Mouse (Mus musculus) intestine, postnatal 0 days (tissue): ENCODE data around the gene Sfrp5. TPM values are rescaled to one million over a fixed set of nuclear protein-coding genes. Genes with fewer than 3 reads are reported as not detected.
A peak's percentile ranks its signal among the peaks of the same experiment; 100 is the strongest.

Experiments
- ATAC-seq: fragments of 200-750 bp; cut with Nextera tagmentation; 2 replicates; pipeline ENCODE4 v1.8.0; 2017; ENCODE audit warnings: mild to moderate bottlenecking, moderate TSS enrichment, moderate library complexity
- H3K27ac ChIP-seq: fragments of 300-500 bp; sonication (generic); 2 replicates; pipeline ENCODE4 v1.5.1; 2014; ENCODE audit warnings: mild to moderate bottlenecking, low read depth, low read length, moderate library complexity
- H3K27me3 ChIP-seq: fragments of 300-500 bp; sonication (generic); replicated peaks from 2 replicates; pipeline ENCODE4 v1.6.1; 2014; ENCODE audit warnings: low read length, mixed read lengths; ENCODE audit not compliant: control insufficient read depth, insufficient read depth
- H3K36me3 ChIP-seq: fragments of 300-500 bp; sonication (generic); 2 replicates; pipeline ENCODE4 v1.6.1; 2014; ENCODE audit warnings: mild to moderate bottlenecking, moderate library complexity; ENCODE audit not compliant: control insufficient read depth, insufficient read depth
- H3K4me1 ChIP-seq: fragments of 300-500 bp; sonication (generic); replicated peaks from 2 replicates; pipeline ENCODE4 v1.6.1; 2014; ENCODE audit warnings: antibody characterized with exemption, low read length, mixed read lengths; ENCODE audit not compliant: control insufficient read depth, insufficient read depth
- H3K4me2 ChIP-seq: fragments of 300-500 bp; sonication (generic); replicated peaks from 2 replicates; pipeline ENCODE4 v1.6.1; 2014; ENCODE audit warnings: low read depth, mild to moderate bottlenecking, moderate library complexity
- H3K4me3 ChIP-seq: fragments of 300-500 bp; sonication (generic); 2 replicates; pipeline ENCODE4 v1.5.1; 2014; ENCODE audit warnings: low read depth, low read length
- H3K9ac ChIP-seq: fragments of 300-500 bp; sonication (generic); 2 replicates; pipeline ENCODE4 v1.6.1; 2014; ENCODE audit warnings: mild to moderate bottlenecking, low read depth, low read length
- H3K9me3 ChIP-seq: fragments of 300-500 bp; sonication (generic); 2 replicates; pipeline ENCODE4 v1.6.1; 2016; ENCODE audit warnings: mixed run types; ENCODE audit not compliant: control insufficient read depth
- CTCF ChIP-seq: sonication (generic); IDR thresholded peaks from 2 replicates; pipeline ENCODE4 v1.5.1; 2016; ENCODE audit warnings: low read depth, mild to moderate bottlenecking, control low read depth, antibody characterized with exemption, moderate library complexity
- WGBS: fragments of 180-500 bp; shearing (Covaris S2); extraction: QIAGEN DNeasy Blood & Tissue Kit; methylation state at CpG from one replicate; pipeline ENCODE4 v1.1.7; 2014; 5-methylcytosine and 5-hydroxymethylcytosine counted together
- polyA plus RNA-seq: library from polyadenylated mRNA; unstranded; fragments of >200 nt; fragmentation: Nextera tagmentation; extraction: Ambion mirVana; gene quantifications from 2 replicates; pipeline ENCODE4 v1.2.1, GENCODE M21; 2015

Sfrp5 gene
- polyA plus RNA-seq, 1 experiment from 2014 or later: 0.27 TPM

GRCm38 (mm10) chr19:42170025-42170969, 31.8 kb downstream of the Sfrp5 start:
- peak overlapping the region; percentile 85 for H3K4me2 ChIP-seq
- peak; percentile 34; the same call in 1 of the 2 replicates for TF ChIP-seq CTCF
- H3K36me3 ChIP-seq: 0 out of 2 replicates have a peak, but pooled peaks cover 5% of the 10 kb centered on the region
- H3K4me1 ChIP-seq: peaks cover 16% of the 10 kb centered on the region; the same call in 1 of the 2 replicates
- H3K27me3 ChIP-seq: 0 out of 2 replicates have a peak, but pooled peaks cover 2% of the 10 kb centered on the region
- peak overlapping the region; percentile 42 for H3K27ac ChIP-seq
- no peaks in the 10 kb centered on the region for H3K9me3 ChIP-seq
- peak overlapping the region; percentile 80 for H3K4me3 ChIP-seq
- peak; percentile 90 for ATAC-seq
- peak overlapping the region; percentile 79 for H3K9ac ChIP-seq
- WGBS: under 1% methylated on average over 51 of the region's 56 CpGs

GRCm38 (mm10) chr19:42169322-42169975, 32.6 kb downstream of the Sfrp5 start:
- Histone ChIP-seq H3K9me3 (no peaks in the 10 kb centered on the region), H3K4me3 (peak overlapping the region; percentile 80; the same call in 1 of the 2 replicates), H3K4me1 (peaks cover 16% of the 10 kb centered on the region; the same call in 1 of the 2 replicates), H3K36me3 (0 out of 2 replicates have a peak, but pooled peaks cover 2% of the 10 kb centered on the region), H3K4me2 (peak overlapping the region; percentile 85), H3K27ac (no peak overlapping the region; the same call in 1 of the 2 replicates), H3K27me3 (0 out of 2 replicates have a peak, but pooled peaks cover 2% of the 10 kb centered on the region), H3K9ac (no peak overlapping the region)
- TF ChIP-seq CTCF: no peak
- 29% methylated on average over 10 of the region's 10 CpGs for WGBS
- ATAC-seq: no peak

- WGBS: 71% methylated on average over 9 of the region's 9 CpGs
- H3K27me3 ChIP-seq: 0 out of 2 replicates have a peak, but pooled peaks cover 2% of the 10 kb centered on the region
Observed at GRCm38 (mm10) chr19:42167489-42167888, 34.6 kb downstream of the Sfrp5 start.

GRCm38 (mm10) chr19:42166766-42167165, 35.3 kb downstream of the Sfrp5 start:
- H3K36me3 ChIP-seq: no peaks in the 10 kb centered on the region
- no peaks in the 10 kb centered on the region for H3K9me3 ChIP-seq
- WGBS: 49% methylated on average over 3 of the region's 3 CpGs
- H3K9ac ChIP-seq: no peak overlapping the region
- H3K27me3 ChIP-seq: 0 out of 2 replicates have a peak, but pooled peaks cover 2% of the 10 kb centered on the region
- no peak overlapping the region for H3K4me2 ChIP-seq
- H3K4me1 ChIP-seq: peaks cover 15% of the 10 kb centered on the region; the same call in 1 of the 2 replicates
- no peak overlapping the region for H3K4me3 ChIP-seq
- ATAC-seq: no peak
- no peak for TF ChIP-seq CTCF
- no peak overlapping the region for H3K27ac ChIP-seq

More at GRCm38 (mm10) chr19:42167489-42167888, 34.6 kb downstream of the Sfrp5 start:
- no peak for ATAC-seq
- peaks cover 16% of the 10 kb centered on the region; the same call in 1 of the 2 replicates for H3K4me1 ChIP-seq
- no peaks in the 10 kb centered on the region for H3K9me3 ChIP-seq
- H3K27ac ChIP-seq: no peak overlapping the region
- no peak overlapping the region for H3K9ac ChIP-seq
- TF ChIP-seq CTCF: no peak
- no peaks in the 10 kb centered on the region for H3K36me3 ChIP-seq
- H3K4me3 ChIP-seq: no peak overlapping the region
- H3K4me2 ChIP-seq: no peak overlapping the region

GRCm38 (mm10) chr19:42166130-42166529, 35.9 kb downstream of the Sfrp5 start:
- H3K36me3 ChIP-seq: no peaks in the 10 kb centered on the region
- ATAC-seq: 0 out of 2 replicates have a peak, but pooled peaks have one; percentile 26
- TF ChIP-seq CTCF: peak; percentile 96
- H3K4me2 ChIP-seq: peak overlapping the region; percentile 57
- no peak overlapping the region for H3K9ac ChIP-seq
- H3K27me3 ChIP-seq: 0 out of 2 replicates have a peak, but pooled peaks cover 2% of the 10 kb centered on the region
- no peaks in the 10 kb centered on the region for H3K9me3 ChIP-seq
- H3K4me1 ChIP-seq: 0 out of 2 replicates have a peak, but pooled peaks cover 8% of the 10 kb centered on the region
- H3K27ac ChIP-seq: no peak overlapping the region
- no peak overlapping the region for H3K4me3 ChIP-seq
- 3% methylated on average over 12 of the region's 12 CpGs for WGBS
